Mouse (Mus musculus) embryonic stem cell, embryonic (primary cell): Measurements from ENCODE around the gene Grhl3.

ENCODE experiments used
- CTCF ChIA-PET, 4 experiments: fragments of 300-600 bp in 2 of 4; fragments of 350-600 bp in 2 of 4; sonication (Branson Sonifier 250); formaldehyde crosslinking; loops; one replicate each; lab custom pipeline; 2022; ENCODE audit warnings: inconsistent platforms in 2 of 4; lab: Charles Lee
- POLR2A ChIA-PET, 4 experiments: fragments of 300-600 bp in 2 of 4; fragments of 350-600 bp in 2 of 4; sonication (Branson Sonifier 250); formaldehyde crosslinking; loops; one replicate each; lab custom pipeline; 2022; ENCODE audit warnings: antibody characterized with exemption in 4 of 4, inconsistent platforms in 1 of 4; lab: Charles Lee

The Grhl3 gene

GRCm38 (mm10) chr4:135525057-135525456, 48.4 kb downstream of the Grhl3 start:
- CTCF ChIA-PET: interaction anchor here in 1 of 4 experiments (0.7 kb wide), 1 partner anchor 136 kb away, joined by 3 read pairs; no protein-coding TSS in a partner anchor

GRCm38 (mm10) chr4:135523939-135524338, 49.5 kb downstream of the Grhl3 start:
- POLR2A ChIA-PET: interaction anchor here in 2 of 4 experiments (0.6 to 1.2 kb wide), 4 partner anchors 10 to 648 kb away, joined by 3 to 13 read pairs (median 4); partner anchors contain the start of gene E2f2 (in 1 of the 2)
- CTCF ChIA-PET: interaction anchor here in 3 of 4 experiments (0.6 to 0.7 kb wide), 3 partner anchors 84 to 198 kb away, joined by 3 to 9 read pairs (median 7); no protein-coding TSS in a partner anchor

More at GRCm38 (mm10) chr4:135525057-135525456, 48.4 kb downstream of the Grhl3 start:
- POLR2A ChIA-PET: interaction anchor here in 1 of 4 experiments (1.5 kb wide), 1 partner anchor 23 kb away, joined by 3 read pairs; no protein-coding TSS in a partner anchor

- ChIA-PET CTCF (interaction anchor here (0.6 to 4.8 kb wide), 15 partner anchors 12 to 432 kb away, joined by 3 to 91 read pairs (median 4); no protein-coding TSS in a partner anchor), POLR2A (interaction anchor here in 2 of 4 experiments (0.6 to 1.7 kb wide), 11 partner anchors 9 to 533 kb away, joined by 3 to 5 read pairs (median 3); partner anchors contain the start of gene Rpl11 (in 1 of the 2))
Measured at GRCm38 (mm10) chr4:135520421-135520820, 53.0 kb downstream of the Grhl3 start.

DNA sequence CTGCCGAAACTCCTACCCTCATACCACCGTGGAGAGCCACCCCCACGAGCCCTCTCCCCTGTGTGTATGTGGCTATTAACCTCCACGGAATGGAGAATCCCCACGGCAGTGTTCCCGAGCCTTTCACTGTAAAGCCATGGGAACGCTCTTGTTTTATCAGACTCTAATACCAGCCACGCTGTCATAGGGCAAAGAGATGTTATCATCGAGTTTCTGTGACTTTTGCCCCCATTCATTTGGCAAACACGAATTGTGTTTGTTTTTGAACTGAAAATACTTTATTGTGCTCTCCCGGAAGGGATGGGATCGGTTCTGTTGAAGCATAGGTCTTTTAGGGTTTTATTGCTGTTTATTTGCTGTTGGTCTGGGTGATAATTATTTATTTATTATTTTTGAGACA, 55.3 kb downstream of the Grhl3 start:
- ChIA-PET POLR2A (interaction anchor here in 2 of 4 experiments (0.8 to 2.3 kb wide), 7 partner anchors 15 to 149 kb away, joined by 3 to 11 read pairs (median 4); no protein-coding TSS in a partner anchor), CTCF (interaction anchor here in 3 of 4 experiments (0.7 to 4.8 kb wide), 14 partner anchors 10 to 285 kb away, joined by 3 to 91 read pairs (median 10); partner anchors contain the start of genes Nipal3 (in 1 of the 3) and Stpg1 (in 1 of the 3))

DNA sequence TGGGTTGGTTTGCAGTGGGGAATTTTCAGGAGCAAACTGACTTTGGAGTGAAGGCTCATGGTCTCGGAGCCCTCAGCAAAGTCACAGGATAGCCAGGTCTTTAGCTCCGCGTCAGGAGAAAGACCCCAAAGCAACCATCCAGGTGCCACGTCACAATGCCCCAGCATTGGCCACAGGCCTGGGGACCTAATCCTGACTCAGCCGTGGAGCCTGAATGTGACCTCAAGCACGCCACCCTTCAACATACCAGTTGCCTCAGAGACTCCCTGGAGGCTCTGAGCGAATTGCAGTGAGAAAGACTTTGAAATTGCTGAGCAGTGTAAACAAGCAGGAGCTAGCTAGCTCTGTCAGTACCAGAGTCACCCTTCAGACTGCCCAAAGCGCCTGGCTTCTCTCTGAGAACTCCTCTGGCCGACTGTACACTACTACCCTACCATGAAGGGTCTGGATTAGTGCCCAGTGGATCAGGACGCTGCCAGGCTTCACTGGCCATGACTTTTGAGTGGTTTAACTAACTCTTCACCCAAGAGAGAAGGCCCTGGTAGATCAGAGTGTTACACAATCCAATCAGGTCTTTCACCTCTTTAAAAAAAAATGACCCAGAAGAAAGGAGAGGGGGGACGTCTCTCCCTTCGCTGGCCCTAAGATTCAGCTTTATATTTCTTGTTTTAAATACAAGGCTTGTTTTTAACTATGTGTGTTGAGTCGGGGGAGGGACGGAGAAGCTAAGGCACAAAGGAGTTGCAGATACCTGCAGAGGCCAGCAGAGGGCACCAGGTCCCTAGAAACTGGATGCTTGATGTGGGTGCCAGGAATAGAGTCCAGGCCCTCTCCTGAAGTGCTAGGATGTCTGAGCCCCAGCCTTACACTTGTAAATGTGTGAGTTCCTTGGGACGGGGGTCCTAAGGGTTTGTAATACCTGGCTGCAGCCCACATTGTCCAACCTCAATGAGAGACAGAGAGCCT, 56.8 kb downstream of the Grhl3 start:
- POLR2A ChIA-PET: interaction anchor here (0.6 to 2.5 kb wide), 15 partner anchors 8 to 169 kb away, joined by 3 to 16 read pairs (median 4); no protein-coding TSS in a partner anchor

DNA sequence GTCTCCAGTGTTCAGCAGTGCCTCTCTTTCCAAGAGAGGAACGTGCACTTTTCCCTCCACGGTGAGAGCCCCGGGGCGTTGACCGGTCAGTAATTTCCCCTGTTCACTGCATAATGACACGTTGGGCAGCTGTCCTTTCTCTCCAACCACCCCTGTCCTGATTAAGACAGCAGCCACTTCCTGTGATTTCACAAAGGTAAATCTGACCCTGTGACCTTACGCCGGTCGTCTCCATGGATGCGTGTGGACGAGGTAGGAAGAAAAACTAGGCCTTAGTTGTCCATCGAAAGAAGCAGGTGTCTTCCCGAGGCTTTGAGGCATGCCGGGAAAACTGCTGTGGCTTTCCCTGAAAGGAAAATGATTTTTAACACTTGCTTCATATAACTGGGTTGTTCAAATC, 58.5 kb downstream of the Grhl3 start:
- ChIA-PET POLR2A (interaction anchor here in 1 of 4 experiments (1.4 kb wide), 1 partner anchor 52 kb away, joined by 3 read pairs; no protein-coding TSS in a partner anchor), CTCF (interaction anchor here in 1 of 4 experiments (1.0 kb wide), 1 partner anchor 194 kb away, joined by 4 read pairs; no protein-coding TSS in a partner anchor)

More for the DNA sequence above, 56.8 kb downstream of the Grhl3 start:
- CTCF ChIA-PET: interaction anchor here (0.5 to 4.8 kb wide), 57 partner anchors 9 to 1341 kb away, joined by 3 to 91 read pairs (median 4); partner anchors contain the start of genes Stpg1 (in 2 of the 4), Grhl3 (in 1 of the 4), Myom3 (in 1 of the 4) and Nipal3 (in 1 of the 4)

- POLR2A ChIA-PET: interaction anchor here in 2 of 4 experiments (0.6 to 1.4 kb wide), 4 partner anchors 10 to 152 kb away, joined by 3 to 13 read pairs (median 4); partner anchors contain the start of genes Nipal3 (in 1 of the 2) and Stpg1 (in 1 of the 2)
- CTCF ChIA-PET: interaction anchor here in 2 of 4 experiments (1.0 to 1.2 kb wide), 3 partner anchors 153 to 195 kb away, joined by 3 to 7 read pairs (median 4); no protein-coding TSS in a partner anchor
Measured at GRCm38 (mm10) chr4:135513865-135514264, 59.6 kb downstream of the Grhl3 start.

DNA sequence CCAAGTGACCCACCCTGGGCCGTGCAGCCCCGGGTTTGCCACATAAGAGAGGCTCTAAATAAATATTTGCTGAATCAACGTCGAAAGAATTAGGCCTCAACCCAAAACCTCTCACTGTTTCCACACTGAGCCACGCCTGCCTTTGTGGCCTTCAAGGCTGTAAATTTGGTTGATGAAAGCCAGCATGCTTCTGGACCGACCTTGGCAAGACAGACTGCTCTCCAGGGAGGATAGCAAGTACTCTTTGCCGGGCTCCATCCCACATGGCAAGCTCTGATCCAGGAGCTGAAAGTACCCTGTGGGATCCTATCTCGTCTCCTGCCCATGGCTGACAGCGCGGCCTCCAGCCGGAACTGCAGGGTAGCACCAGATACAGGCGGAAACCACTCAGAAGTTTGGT, 63.9 kb downstream of the Grhl3 start:
- ChIA-PET CTCF (interaction anchor here (0.6 to 5.9 kb wide), 13 partner anchors 14 to 260 kb away, joined by 3 to 50 read pairs (median 7); partner anchors contain the start of genes Nipal3 (in 1 of the 4) and Stpg1 (in 1 of the 4)), POLR2A (interaction anchor here in 3 of 4 experiments (1.1 to 5.2 kb wide), 5 partner anchors 145 to 175 kb away, joined by 3 to 30 read pairs (median 3); no protein-coding TSS in a partner anchor)

- CTCF ChIA-PET: interaction anchor here (0.6 to 5.9 kb wide), 27 partner anchors 9 to 698 kb away, joined by 3 to 50 read pairs (median 4); partner anchors contain the start of genes Nipal3 (in 2 of the 4), Stpg1 (in 2 of the 4), Asap3 (in 1 of the 4) and Ifnlr1 (in 1 of the 4)
- POLR2A ChIA-PET: interaction anchor here in 3 of 4 experiments (0.8 to 5.2 kb wide), 12 partner anchors 8 to 415 kb away, joined by 3 to 30 read pairs (median 4); partner anchors contain the start of genes Nipal3 (in 1 of the 3) and Stpg1 (in 1 of the 3)
Measured at GRCm38 (mm10) chr4:135508419-135509039, 64.9 kb downstream of the Grhl3 start.

DNA sequence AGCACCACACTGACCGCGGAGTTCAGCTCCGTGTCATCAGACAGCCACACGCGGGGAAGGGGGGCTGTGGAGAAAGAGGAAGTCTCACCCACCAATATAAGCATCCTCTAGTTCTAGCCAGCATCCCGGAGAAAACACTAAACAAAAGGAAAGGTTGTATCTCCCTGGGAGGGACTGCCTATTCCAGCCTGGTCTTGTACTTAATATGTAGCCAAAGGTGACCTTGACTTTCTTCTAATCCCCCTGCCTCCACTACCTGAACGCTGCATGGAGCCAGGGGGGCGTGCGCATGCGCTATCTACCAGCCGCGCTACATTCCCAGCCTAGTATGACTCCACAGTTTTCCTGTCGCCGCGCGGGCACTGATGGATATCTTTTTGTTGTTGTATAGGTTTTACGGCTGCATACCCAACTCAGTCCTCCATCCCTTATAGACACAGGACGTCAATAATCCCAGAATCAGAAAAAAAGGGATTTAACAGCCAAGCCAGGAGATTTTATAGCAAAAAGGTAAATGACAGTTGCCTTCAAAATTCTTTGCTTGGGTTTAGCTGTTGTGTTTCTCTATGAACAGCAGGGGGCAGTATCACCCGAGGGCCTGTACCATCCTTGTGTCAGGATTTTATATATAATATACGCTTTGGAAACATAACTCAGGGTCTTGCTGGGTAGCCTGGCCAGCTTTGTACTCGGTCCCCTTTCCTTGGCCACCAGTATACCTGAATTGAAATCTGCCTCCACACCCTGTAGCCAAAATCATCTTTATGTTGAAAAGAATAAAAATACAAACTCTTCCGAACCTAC, 65.7 kb downstream of the Grhl3 start:
- ChIA-PET POLR2A (interaction anchor here in 3 of 4 experiments (0.6 to 5.2 kb wide), 17 partner anchors 9 to 416 kb away, joined by 3 to 30 read pairs (median 3); partner anchors contain the start of genes Grhl3 (in 1 of the 3), Nipal3 (in 1 of the 3) and Stpg1 (in 1 of the 3)), CTCF (interaction anchor here (0.5 to 5.9 kb wide), 44 partner anchors 9 to 699 kb away, joined by 3 to 50 read pairs (median 4); partner anchors contain the start of genes Nipal3 (in 2 of the 4), Stpg1 (in 2 of the 4), Asap3 (in 1 of the 4) and Fuca1 (in 1 of the 4))

- POLR2A ChIA-PET: interaction anchor here in 1 of 4 experiments (0.6 to 1.6 kb wide), 5 partner anchors 11 to 260 kb away, joined by 3 to 4 read pairs (median 3); partner anchors contain the start of genes Nipal3 and Stpg1
- CTCF ChIA-PET: interaction anchor here (0.6 to 2.0 kb wide), 5 partner anchors 11 to 161 kb away, joined by 3 to 9 read pairs (median 4); partner anchors contain the start of genes Stpg1 (in 2 of the 4) and Nipal3 (in 1 of the 4)
Measured at GRCm38 (mm10) chr4:135505794-135506193, 67.6 kb downstream of the Grhl3 start.

- POLR2A ChIA-PET: interaction anchor here in 2 of 4 experiments (0.6 kb wide), 3 partner anchors 24 to 80 kb away, joined by 3 to 5 read pairs (median 4); no protein-coding TSS in a partner anchor
Measured at GRCm38 (mm10) chr4:135501587-135501986, 71.8 kb downstream of the Grhl3 start.

DNA sequence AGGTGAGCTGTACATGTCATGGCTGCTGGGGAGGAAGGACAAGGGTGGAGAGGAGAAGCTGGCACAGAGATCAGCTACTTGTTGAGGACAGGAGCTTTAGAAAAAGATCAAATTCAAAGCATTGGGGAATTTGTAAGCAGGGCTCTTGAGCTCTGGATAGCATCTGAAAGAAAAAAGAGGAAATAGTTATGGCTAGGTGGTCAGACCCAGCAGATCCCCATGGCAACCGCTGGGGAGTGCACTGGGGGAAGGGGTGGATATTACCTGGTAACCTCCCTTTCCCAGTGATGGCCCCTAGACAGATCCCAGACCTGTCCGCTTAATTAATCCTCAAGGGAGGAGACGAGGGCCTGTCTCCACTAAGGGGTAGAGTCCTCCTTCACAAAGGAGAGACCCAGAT, 73.6 kb downstream of the Grhl3 start:
- ChIA-PET CTCF (no interaction called here), POLR2A (interaction anchor here in 1 of 4 experiments (0.8 to 1.4 kb wide), 2 partner anchors 175 to 182 kb away, joined by 3 to 5 read pairs; no protein-coding TSS in a partner anchor)

More at GRCm38 (mm10) chr4:135501587-135501986, 71.8 kb downstream of the Grhl3 start:
- CTCF ChIA-PET: interaction anchor here (0.6 to 0.9 kb wide), 6 partner anchors 9 to 182 kb away, joined by 3 to 12 read pairs (median 4); partner anchors contain the start of gene Rcan3 (in 1 of the 4)

- ChIA-PET CTCF (interaction anchor here in 2 of 4 experiments (0.5 to 0.9 kb wide), 2 partner anchors 10 to 169 kb away, joined by 8 read pairs; no protein-coding TSS in a partner anchor), POLR2A (no interaction called here)
Measured at GRCm38 (mm10) chr4:135498136-135498535, 75.3 kb downstream of the Grhl3 start.

DNA sequence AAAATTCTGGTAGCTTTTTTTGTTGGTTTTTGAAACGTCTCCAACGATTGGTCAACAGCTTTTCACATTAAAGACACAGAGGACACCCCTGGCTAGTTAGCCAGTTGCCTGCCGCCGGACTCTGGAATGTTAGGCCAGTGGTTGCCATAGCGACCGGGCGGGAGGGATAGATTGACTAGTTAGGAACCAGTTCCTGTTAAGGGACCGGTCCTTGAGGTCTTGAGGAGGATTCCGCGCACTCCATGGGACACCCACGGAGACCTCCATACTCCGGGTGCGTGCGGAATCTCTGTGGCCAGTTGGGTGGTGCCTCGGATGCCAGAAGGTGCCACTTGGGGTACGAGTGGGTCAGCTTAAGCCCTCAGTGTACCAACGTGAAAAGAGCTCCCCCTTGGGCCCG, 77.6 kb downstream of the Grhl3 start:
- ChIA-PET POLR2A (interaction anchor here in 3 of 4 experiments (1.3 to 3.2 kb wide), 8 partner anchors 11 to 177 kb away, joined by 3 to 29 read pairs (median 3); no protein-coding TSS in a partner anchor), CTCF (interaction anchor here (0.6 to 2.7 kb wide), 20 partner anchors 8 to 425 kb away, joined by 3 to 28 read pairs (median 5); partner anchors contain the start of gene Fuca1 (in 1 of the 4))
